Mouse (Mus musculus): ENCODE results near the gene Emilin1.

Emilin1 gene

DNA sequence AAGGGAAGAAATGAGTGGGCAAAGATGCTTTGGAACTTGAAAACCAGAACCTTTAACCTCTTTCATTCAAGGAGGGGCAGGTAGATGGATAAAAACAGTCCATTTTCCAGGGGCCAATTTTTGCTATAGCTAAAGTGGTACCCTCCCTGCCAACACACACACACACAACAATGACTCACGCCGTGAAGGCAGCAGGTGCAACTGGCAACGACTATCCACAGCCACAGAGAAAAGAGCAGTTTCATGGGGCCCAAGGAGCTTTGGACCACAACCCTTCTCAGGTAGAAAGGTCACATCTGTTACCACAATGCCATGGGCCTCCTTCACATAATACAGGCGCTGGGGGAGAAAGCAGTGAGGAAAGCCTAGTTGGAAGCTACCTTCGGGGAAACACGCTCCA is 42.5 kb downstream of the Emilin1 start:
- no peak for ATAC-seq (ENCODE audit: insufficient number of reproducible peaks, low FRiP score, low TSS enrichment)

DNA sequence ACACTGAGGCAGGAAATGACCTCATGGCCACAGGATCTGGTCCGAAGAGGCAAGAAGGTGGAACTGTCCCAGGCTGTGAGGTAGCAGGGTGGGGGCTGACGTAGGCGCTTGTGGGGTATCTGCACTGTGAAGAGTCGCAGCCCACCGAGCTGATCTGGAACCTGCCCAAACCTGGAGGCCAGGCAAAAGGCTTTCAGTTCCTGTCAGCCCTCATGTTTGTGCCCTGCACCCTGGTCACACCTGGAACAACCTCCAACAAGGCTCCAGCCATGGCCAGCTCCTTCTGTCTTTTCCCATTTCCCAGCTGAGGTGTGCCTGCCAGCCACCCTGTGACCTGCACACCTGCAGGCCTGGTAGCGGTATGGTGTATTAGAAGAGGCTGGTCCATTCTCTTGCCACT is 44.7 kb downstream of the Emilin1 start:
- no peak for ATAC-seq (ENCODE audit: insufficient number of reproducible peaks, low FRiP score, low TSS enrichment)

DNA sequence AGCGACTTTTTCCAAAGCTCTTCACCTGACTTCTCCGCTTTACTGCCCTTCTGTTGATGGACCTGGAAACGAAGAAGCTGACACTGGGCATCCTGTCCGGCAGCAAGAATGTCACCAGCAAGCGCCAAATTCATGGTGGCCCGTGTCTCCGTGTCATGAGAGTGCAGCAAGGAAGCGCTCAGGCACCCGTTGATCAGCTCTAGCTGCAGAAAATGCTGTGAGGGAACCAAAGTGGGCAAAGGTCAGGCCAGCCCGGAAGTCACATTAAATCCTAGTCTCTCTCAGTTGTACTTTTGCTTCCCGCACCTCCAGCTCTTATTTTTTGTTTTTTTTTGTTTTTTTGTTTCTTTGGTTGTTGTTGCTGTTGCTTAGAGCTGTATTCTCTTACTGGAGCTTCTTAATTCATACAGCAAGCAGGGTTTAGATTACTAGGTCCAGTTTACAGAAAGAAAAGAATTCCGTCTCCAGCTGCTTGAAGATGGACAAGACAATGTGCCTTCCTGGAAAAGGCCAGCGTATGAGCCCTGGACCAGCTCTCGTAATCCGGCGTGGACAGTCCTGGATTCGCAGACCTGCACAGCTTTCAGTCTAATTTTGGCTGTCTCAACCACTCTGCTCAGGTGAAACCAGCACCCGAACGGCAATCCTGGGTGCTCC is 46.1 kb downstream of the Emilin1 start:
- no peak for ATAC-seq (ENCODE audit: insufficient number of reproducible peaks, low FRiP score, low TSS enrichment)

DNA sequence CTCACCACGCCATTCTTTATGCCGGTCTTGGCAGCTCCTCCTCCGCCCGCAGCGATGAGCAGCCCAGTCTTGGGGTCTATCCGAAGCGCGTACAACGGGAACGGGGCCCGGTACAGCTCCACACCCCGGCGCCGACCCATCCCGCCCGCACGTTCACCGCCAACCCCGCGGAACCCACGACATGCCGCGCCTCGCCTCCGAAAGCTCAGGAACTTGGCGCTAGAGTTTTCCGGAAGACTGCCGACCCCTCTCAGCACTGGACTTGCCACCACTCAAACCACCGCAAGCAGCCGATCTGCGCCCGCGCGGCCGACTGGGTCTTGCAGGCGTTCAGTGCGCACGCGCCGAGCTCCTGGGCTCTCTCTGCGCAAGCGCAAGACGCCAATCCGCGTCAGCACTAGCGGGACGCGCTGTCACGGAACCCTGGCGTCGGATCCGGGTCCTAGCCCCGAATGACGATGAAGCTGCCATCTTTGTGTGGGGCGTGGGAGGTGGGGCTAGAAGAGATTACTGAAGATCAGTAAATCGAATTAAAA is 46.8 kb downstream of the Emilin1 start, which contains the start of gene Preb:
Gene Preb (minus strand): TSS at position 396 of the 536 bp plus-strand sequence.
- ATAC-seq (ENCODE audit: insufficient number of reproducible peaks, low FRiP score, low TSS enrichment), result peak; percentile 95

DNA sequence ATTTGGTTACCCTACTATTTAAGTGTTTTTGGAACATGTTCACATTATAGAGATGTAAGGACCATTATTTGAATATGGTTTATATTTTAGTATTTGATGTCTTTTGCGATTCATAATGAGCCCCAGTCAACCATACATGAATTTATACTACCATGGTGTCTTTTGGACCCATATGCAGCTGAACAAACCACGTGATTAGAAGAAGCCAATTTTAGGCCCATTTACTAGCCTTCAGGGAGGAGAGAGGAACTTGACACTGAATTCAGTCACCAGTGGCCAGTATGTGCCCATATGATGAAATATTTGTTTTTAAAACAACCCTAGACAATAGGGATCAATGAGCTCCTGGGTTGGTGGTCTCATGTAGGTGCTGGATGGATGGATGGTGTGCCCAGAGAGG is 47.6 kb downstream of the Emilin1 start:
- ATAC-seq (ENCODE audit: insufficient number of reproducible peaks, low FRiP score, low TSS enrichment), result no peak

DNA sequence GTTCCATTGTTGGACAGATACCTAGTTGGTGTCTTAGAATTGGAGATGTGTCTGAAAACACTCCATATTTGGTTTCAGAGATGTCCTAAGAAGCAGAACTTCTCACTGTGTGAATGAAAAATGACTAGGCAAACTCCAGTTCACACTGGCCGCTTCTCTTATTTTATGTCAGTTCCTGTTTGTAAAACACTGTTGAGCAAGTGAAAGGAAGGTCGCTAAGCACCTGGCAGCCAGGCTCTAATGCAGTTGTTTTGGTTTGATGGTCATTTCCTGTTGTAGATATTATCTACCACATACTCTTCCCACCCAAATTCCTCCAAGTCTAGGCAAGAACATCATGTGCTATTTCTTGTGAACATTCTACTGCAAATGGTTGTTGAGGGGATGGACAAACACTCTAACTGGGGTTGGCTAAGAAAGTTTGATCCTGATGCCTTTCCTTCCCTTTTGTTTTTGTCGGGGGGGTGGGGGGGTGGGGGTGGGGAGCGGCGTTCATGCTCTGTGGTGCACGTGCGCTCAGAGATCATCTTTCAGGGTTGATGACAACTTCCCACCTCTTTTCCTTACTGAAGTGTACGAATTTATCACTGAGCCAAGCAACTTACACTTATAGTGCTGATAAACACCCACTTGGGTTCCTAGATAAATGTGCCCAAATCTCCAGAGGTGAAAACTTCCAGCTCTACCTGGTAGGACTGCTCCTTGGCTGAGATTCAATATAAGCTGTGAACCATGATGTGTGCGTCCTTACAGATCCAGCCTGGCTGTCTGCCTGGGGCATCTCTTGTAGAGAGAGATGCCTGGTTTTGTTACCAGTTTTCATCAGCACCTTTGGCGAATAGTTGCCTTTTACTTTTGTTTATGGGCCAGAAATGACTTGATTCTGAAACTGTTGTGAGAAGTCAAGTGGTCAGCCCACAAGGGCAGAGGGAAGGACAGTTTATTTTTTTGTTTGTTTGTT is 48.6 kb downstream of the Emilin1 start:
- no peak for ATAC-seq (ENCODE audit: insufficient number of reproducible peaks, low FRiP score, low TSS enrichment)

DNA sequence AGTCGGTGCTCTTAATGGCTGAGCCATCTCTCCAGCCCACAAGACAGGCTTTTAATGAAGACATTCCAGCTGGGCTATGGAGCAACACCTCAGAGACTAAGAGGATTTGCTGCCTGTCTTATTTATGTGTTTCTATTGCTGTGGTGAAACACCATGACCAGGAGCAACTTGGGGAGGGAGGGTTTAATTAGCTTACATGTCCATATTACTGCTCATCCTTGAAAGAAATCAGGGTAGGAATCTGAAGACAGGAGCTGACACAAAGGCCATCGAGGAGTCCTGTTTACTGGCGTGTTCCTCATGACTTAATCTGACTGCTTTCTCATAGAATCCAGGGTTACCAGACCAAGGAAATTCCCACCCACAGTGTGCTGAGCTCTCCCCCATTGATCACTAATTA is 50.7 kb downstream of the Emilin1 start:
- no peak for ATAC-seq (ENCODE audit: insufficient number of reproducible peaks, low FRiP score, low TSS enrichment)

DNA sequence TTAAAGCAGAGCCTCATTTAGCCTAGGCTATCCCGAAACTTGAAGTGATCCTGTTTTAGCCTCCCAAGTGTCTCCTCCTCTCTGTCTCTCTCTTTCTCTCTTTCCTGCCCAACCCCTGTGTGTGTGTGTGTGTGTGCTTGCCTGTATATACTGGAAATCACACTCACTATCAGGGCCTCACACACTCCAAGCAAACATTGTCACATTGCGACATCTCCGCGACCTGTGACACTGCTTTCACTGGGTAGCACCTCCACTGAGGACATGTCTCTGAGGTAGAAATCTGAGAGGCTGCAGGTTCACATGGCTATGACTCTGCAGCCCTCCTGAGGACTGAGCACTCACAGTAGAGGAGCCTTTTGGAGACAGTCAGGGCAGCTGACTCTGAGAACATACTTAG is 53.0 kb downstream of the Emilin1 start:
- ATAC-seq (ENCODE audit: insufficient number of reproducible peaks, low FRiP score, low TSS enrichment), result no peak

DNA sequence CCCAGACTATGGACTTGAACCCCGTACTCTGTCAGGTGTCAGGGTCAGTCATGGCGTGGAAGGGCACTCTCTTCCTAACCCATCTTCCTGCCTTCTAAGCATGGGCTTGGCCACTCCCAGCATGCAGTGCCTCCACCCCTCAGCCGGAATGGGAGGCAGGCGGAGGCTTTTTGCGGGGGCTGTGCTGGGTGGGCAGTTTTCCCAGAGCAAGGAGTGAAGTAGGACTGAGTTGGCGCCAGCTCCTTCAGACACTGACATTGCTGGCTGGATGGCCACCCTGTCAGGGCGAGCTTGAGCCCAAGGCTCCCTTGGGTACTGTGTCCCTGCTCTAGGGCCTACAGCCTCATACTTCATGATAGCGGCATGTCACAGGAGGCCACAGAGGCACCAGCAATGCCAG is 55.2 kb downstream of the Emilin1 start, which contains the start of gene Tcf23:
Gene Tcf23 (plus strand): TSS at position 247 of the 400 bp plus-strand sequence.
- no peak for ATAC-seq (ENCODE audit: insufficient number of reproducible peaks, low FRiP score, low TSS enrichment)

DNA sequence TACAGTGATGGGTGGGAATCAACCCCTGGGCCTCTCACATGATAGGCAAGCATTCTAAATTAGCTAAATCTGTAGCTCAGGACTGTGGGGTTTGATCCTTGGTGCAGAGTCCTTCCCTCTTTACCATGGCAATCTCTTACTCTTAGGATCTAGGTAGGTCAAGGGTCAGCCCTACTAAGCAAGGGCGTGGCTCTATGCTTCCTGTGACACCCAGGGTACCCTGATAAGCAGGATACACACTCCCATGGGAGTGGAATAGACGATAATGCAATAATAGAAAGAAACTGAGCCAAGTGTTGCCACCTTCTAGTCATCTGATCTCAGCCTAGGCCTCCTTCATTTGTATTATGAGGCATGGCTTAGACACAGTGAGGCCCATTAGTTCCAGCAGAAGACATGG is 56.2 kb downstream of the Emilin1 start:
- ATAC-seq (ENCODE audit: insufficient number of reproducible peaks, low FRiP score, low TSS enrichment), result no peak

Data from cerebellum, adult (tissue).